Mouse (Mus musculus) kidney, postnatal 4 days (tissue): ENCODE results near the gene Neurog1.

ENCODE experiments used
- DNase-seq, 2 experiments: peaks; one replicate each; pipeline ENCODE4 v3.0.0; 2021; ENCODE audit warnings: mixed read lengths in 2 of 2

The Neurog1 gene

GRCm38 (mm10) chr13:56209067-56209411 lies 42.9 kb downstream of the Neurog1 start:
- DNase-seq, result no peak

DNA sequence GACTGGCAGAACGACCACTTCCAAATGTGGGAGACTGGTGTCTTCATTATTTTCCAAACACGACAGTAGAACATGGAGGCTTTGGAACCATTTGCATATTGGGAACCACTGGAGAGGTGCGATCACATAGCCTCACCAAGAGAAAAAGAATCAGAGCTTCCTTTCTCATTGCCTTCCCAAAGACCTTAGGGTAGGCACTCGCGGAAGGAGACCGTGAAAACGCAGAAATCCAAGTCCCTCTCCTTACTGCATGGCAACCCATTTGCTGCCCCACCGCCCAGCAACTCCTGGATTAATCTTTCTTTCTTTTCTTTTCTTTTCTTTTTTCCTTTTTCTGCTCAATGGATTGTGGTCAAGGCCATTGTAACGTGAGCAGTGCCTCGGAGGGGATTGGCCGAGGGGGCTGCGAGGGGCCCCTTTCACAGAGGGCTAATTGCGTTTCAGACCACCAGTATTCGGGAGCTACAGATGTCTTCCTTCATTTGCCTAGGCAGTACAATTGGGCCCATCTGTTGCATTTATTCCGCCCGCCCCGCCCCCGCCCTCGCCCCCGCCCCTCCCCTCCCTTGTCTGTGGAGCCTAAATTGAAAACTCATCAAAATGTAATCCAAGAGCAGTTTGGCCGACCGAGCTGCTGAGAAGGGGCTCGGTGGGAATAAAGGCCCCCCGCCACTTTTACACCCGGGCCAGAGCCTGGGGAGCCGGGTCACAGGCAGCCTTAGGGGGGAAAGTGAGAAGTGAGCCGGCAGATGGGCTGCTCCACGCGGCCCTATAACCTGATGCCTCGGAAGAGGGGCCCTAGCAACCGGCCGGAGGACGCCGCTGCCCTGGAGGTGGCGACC lies 43.5 kb downstream of the Neurog1 start:
- peak; percentile 16 to 27 for DNase-seq
